Mouse (Mus musculus) kidney, postnatal 14 days (tissue): ENCODE data around the gene Ogg1.

Experiments used
- DNase-seq: peaks from one replicate; pipeline ENCODE4 v3.0.0; 2022; ENCODE audit warnings: mixed read lengths

Ogg1 gene

GRCm38 (mm10) chr6:113373491-113373890 is 46.7 kb downstream of the Ogg1 start:
- DNase-seq: no peak

GRCm38 (mm10) chr6:113377172-113377495 is 50.4 kb downstream of the Ogg1 start:
- DNase-seq: no peak

- peak; percentile 94 for DNase-seq
Measured at GRCm38 (mm10) chr6:113377496-113378385, 51.0 kb downstream of the Ogg1 start, which contains the start of the genes Tada3 and Arpc4. Gene Tada3, minus strand, starts transcription at chr6:113377883. Gene Arpc4, plus strand, starts transcription at chr6:113378115.

- no peak for DNase-seq
Measured at GRCm38 (mm10) chr6:113379246-113379645, 52.5 kb downstream of the Ogg1 start.

- DNase-seq: peak; percentile 31
Measured at GRCm38 (mm10) chr6:113380480-113380879, 53.7 kb downstream of the Ogg1 start.

GRCm38 (mm10) chr6:113384351-113384927 is 57.7 kb downstream of the Ogg1 start:
- DNase-seq: no peak
